In the genomic region with DNA sequence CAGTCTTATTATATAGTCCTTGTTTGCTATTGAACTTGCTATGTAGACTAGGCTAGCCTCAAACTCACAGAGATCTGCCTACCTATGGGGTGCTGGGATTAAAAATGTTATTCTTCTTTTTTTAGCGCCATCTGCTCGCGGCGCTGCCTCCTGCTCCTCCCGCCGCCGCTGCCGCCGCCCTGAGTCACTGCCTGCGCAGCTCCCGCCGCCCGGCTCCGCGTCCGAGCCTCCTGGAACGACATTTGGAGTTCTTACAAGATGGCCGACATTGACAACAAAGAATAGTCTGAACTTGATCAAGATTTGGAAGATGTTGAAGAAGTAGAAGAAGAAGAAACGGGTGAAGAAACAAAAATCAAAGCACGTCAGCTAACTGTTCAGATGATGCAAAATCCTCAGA, we compare ENCODE assay signal across 6 mouse cellular contexts. TPM values are rescaled to one million over a fixed set of nuclear protein-coding genes. Genes with fewer than 3 reads are reported as not detected.
"Had no signal": no experiment of that assay in that cellular context is flagged by ENCODE, and none has a peak within 500 bp of the region (broad histone marks: within the 10 kb centered on the region; RNA-seq: fewer than 3 reads in every experiment).

No protein-coding gene starts in this region.

RNA-seq across cellular contexts. Expression of a gene that starts 26.5 kb away (rescaled TPM):
- total RNA-seq: left cerebral cortex, postnatal 10 days; left cerebral cortex, postnatal 14 days; left cerebral cortex, postnatal 36 days; megakaryocyte-erythroid progenitor cell, adult 5-6 weeks; monocyte, adult 5-6 weeks had no signal
- polyA plus RNA-seq: macrophage had no signal
